Mouse (Mus musculus): ENCODE results near the gene Eef1a2. TPM values are rescaled to one million over a fixed set of nuclear protein-coding genes. Genes with fewer than 3 reads are reported as not detected.

The Eef1a2 gene
- polyA plus RNA-seq, 1 experiment from 2014 or later: 7.7 TPM

DNA sequence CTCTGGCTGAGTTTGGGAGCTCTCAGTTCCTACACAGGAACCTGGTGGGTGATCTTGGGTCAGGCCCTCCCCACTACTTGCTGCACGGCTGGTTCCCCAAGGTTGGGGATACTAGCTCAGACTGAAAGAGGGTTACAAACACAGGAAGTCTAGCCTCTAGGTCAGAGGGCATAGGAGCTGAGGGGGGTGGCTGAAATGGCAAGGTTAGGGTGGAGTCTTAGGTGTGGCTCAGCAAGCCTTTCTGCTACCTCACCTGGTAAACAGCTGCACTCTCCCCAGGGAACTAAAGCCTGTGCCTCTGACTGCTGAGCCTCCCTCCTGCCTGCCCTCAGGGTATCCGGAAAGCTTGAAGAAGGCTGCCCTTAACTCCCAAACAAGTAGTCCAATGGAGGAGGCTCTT, 31.9 kb upstream of the Eef1a2 start:
- Histone ChIP-seq H3K9ac (no peak overlapping the region), H3K27ac (ENCODE audit: poor library complexity, severe bottlenecking) (peak overlapping the region; percentile 31; the same call in 1 of the 2 replicates), H3K4me1 (replicated peaks) (peaks cover 9% of the 10 kb centered on the region; the same call in 1 of the 2 replicates), H3K36me3 (peaks cover 4% of the 10 kb centered on the region; the same call in 1 of the 2 replicates), H3K27me3 (replicated peaks) (no peaks in the 10 kb centered on the region), H3K4me2 (peak overlapping the region; percentile 91), H3K9me3 (replicated peaks) (no peaks in the 10 kb centered on the region), H3K4me3 (peak overlapping the region; percentile 5; the same call in 1 of the 2 replicates)
- 64% methylated on average over 2 of the region's 2 CpGs for WGBS
- ATAC-seq (ENCODE audit: insufficient number of reproducible peaks, low FRiP score): no peak

DNA sequence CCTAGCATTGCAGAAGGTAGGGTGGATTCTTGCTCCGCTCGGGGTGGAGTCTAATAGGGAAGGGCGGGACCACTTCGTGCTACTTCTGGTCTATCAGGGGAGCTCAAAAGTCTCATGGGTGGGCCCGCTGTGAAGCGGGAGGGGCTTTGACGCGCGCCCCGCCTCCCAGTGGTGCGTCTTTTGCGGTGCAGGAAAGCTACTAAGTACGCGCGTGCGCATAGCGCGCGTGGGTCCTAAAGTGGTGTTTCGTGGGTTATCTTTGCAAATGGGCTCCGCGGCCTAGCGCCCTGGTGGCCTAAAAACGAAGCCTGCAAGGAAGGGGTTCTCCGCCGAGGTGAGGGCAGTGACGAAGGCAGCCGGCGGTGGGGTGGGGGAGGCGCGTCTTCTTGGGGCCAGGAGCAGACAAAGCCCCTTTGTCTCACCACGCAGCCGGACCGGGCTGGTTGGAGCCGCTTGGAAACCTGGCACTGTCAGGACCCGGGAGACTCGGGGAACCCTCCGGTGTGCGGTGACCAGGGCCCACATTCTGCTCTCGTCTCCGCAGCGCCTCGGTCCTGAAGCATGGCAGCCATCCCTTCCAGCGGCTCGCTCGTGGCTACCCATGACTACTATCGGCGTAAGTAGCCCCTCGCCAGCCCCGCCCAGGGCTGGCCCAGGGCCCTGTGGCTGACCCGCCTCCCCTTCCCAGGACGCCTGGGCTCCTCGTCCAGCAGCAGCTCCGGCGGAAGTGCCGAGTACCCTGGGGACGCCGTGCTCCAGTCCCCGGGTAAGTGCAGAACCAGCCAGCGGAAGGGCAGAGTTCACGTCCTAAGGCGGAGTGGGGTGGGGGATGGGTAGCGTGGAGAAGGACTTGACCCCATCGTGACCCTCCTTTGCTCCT, 30.5 kb upstream of the Eef1a2 start, which contains the start of gene Ppdpf:
Ppdpf (plus strand) TSS at position 127 of the 880 bp plus-strand sequence.
- peak within 1 kb of the TSS; percentile 75 for H3K4me3 ChIP-seq
- H3K27me3 ChIP-seq (replicated peaks): no peaks in the 10 kb centered on the region
- H3K36me3 ChIP-seq: peaks cover 4% of the 10 kb centered on the region; the same call in 1 of the 2 replicates
- H3K27ac ChIP-seq (ENCODE audit: poor library complexity, severe bottlenecking): peak within 1 kb of the TSS; percentile 94
- WGBS: under 1% methylated on average over 63 of the region's 64 CpGs
- H3K9ac ChIP-seq: peak within 1 kb of the TSS; percentile 88
- peak within 1 kb of the TSS; percentile 91 for H3K4me2 ChIP-seq
- H3K4me1 ChIP-seq (replicated peaks): peaks cover 9% of the 10 kb centered on the region; the same call in 1 of the 2 replicates
- H3K9me3 ChIP-seq (replicated peaks): no peaks in the 10 kb centered on the region
- peak; percentile 96 for ATAC-seq (ENCODE audit: insufficient number of reproducible peaks, low FRiP score)

DNA sequence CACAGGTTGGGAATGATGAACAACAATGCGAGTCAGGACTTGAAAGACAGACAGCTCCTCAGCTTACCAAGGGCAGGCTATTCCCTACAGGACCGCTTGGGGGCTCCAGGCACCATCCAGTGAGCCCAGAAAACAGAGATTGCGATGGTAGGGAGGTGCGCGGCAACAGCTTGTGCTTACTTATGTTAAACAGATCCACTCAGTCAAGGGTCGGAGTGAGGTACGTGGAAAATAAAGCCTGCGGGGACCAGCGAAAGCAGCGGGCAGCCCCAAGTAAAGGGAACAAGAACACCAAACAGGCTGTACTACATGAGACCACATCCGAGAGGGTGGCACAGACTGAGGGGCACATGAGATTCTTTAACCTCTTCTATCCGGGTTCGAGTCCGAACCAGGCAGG, 29.8 kb upstream of the Eef1a2 start:
- peaks cover 9% of the 10 kb centered on the region; the same call in 1 of the 2 replicates for H3K4me1 ChIP-seq (replicated peaks)
- H3K27me3 ChIP-seq (replicated peaks): no peaks in the 10 kb centered on the region
- H3K27ac ChIP-seq (ENCODE audit: poor library complexity, severe bottlenecking): peak overlapping the region; percentile 94
- H3K36me3 ChIP-seq: peaks cover 4% of the 10 kb centered on the region; the same call in 1 of the 2 replicates
- WGBS: 1% methylated on average over 14 of the region's 14 CpGs
- H3K9me3 ChIP-seq (replicated peaks): no peaks in the 10 kb centered on the region
- peak; percentile 78 for ATAC-seq (ENCODE audit: insufficient number of reproducible peaks, low FRiP score)
- peak overlapping the region; percentile 88 for H3K9ac ChIP-seq
- H3K4me2 ChIP-seq: peak overlapping the region; percentile 91
- peak overlapping the region; percentile 75 for H3K4me3 ChIP-seq

DNA sequence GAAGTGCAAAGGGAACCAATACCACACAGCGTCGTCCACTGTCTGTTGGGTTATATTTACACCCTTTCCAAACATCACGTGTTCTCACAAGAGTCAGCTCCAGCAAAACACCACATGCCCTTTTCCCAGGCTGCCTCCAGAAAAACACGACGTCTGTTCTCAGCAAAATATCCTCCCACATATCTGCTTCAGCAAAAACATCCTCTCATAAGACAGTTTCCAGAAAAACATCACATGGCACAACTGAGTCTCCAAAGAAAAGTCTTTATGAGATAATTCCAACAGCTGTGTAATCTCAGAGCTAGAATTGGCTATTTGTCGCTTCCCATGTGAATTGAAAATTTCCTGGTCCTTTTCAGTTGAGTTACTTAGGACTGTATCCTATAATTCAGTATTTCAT, 24.1 kb upstream of the Eef1a2 start:
- Histone ChIP-seq H3K9me3 (replicated peaks) (no peaks in the 10 kb centered on the region), H3K9ac (no peak overlapping the region), H3K27me3 (replicated peaks) (0 out of 2 replicates have a peak, but pooled peaks cover 2% of the 10 kb centered on the region), H3K4me2 (no peak overlapping the region), H3K4me3 (no peak overlapping the region), H3K27ac (ENCODE audit: poor library complexity, severe bottlenecking) (no peak overlapping the region), H3K36me3 (no peaks in the 10 kb centered on the region), H3K4me1 (replicated peaks) (no peaks in the 10 kb centered on the region)
- 63% methylated on average over 6 of the region's 6 CpGs for WGBS
- ATAC-seq (ENCODE audit: insufficient number of reproducible peaks, low FRiP score): no peak

DNA sequence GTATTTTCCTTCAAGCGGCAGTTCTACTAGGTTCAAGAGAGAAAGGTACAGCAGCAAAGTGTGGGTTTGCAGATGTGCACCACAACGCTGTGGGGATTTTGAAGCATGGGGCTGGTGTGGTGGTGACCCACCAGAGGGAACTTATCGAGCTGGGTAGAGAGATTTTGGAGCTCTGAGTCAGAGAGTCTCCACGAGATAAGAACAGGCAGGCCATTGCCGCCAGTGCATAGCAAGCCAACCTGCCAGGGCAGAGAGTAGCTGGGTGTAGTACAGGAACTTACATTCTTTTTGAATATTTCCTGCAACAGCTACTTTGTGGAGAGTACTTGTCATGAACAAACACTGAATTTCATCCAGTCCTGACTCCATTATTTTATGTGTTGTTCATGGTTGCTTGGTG, 21.7 kb upstream of the Eef1a2 start:
- no peak overlapping the region for H3K4me2 ChIP-seq
- no peak overlapping the region for H3K9ac ChIP-seq
- no peaks in the 10 kb centered on the region for H3K36me3 ChIP-seq
- no peak for ATAC-seq (ENCODE audit: insufficient number of reproducible peaks, low FRiP score)
- 0 out of 2 replicates have a peak, but pooled peaks cover 2% of the 10 kb centered on the region for H3K27me3 ChIP-seq (replicated peaks)
- 51% methylated on average over 5 of the region's 5 CpGs for WGBS
- no peak overlapping the region for H3K27ac ChIP-seq (ENCODE audit: poor library complexity, severe bottlenecking)
- H3K4me3 ChIP-seq: no peak overlapping the region
- no peaks in the 10 kb centered on the region for H3K4me1 ChIP-seq (replicated peaks)
- H3K9me3 ChIP-seq (replicated peaks): no peaks in the 10 kb centered on the region

DNA sequence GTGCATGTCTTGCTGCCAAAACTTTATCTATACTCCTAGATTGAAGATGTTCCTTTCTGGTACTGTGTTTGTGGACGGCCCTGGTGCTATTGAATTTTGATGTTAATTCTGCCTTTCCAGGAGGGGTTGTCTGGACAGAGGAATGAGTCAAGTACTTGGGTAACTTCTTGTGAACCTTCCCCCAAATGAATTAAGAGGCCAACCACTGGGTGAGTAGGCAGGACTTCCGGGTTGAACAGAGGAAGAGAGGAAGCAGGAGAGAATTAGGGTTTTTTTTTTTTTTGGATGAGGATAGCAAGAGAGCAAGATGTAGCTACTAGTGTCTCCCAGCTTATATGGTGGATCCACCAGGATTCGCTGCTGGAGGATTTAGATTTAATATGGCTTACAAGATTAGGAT, 21.2 kb upstream of the Eef1a2 start:
- H3K36me3 ChIP-seq: no peaks in the 10 kb centered on the region
- H3K4me3 ChIP-seq: no peak overlapping the region
- H3K9me3 ChIP-seq (replicated peaks): no peaks in the 10 kb centered on the region
- H3K27ac ChIP-seq (ENCODE audit: poor library complexity, severe bottlenecking): no peak overlapping the region
- 0 out of 2 replicates have a peak, but pooled peaks cover 2% of the 10 kb centered on the region for H3K27me3 ChIP-seq (replicated peaks)
- 68% methylated on average over 3 of the region's 3 CpGs for WGBS
- H3K4me1 ChIP-seq (replicated peaks): no peaks in the 10 kb centered on the region
- H3K4me2 ChIP-seq: no peak overlapping the region
- no peak overlapping the region for H3K9ac ChIP-seq
- ATAC-seq (ENCODE audit: insufficient number of reproducible peaks, low FRiP score): no peak

DNA sequence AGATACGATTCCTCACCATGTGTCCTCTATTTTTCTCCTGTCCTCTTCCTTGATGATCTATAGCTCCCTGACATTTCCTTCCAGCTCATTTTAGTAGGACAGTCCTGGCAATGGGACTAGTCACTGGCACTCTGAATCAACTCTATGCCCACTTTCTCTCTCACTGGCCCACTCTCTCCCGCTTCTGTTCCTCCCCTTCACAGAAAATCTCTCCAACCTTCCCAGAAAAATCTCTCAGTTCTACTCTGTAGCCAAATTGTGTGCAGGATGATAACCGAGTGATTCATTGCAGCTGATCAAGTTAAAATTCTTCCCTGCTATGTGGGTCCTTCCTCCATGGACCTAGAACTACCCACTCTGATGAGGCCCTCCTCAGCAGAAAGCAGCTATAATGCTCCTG, 17.8 kb upstream of the Eef1a2 start:
- Histone ChIP-seq H3K27me3 (replicated peaks) (0 out of 2 replicates have a peak, but pooled peaks cover 2% of the 10 kb centered on the region), H3K9ac (no peak overlapping the region), H3K36me3 (no peaks in the 10 kb centered on the region), H3K9me3 (replicated peaks) (peaks cover 1% of the 10 kb centered on the region; the same call in 1 of the 2 replicates), H3K4me1 (replicated peaks) (no peaks in the 10 kb centered on the region), H3K4me2 (no peak overlapping the region), H3K4me3 (no peak overlapping the region), H3K27ac (ENCODE audit: poor library complexity, severe bottlenecking) (no peak overlapping the region)
- WGBS: 83% methylated on average over 3 of the region's 3 CpGs
- ATAC-seq (ENCODE audit: insufficient number of reproducible peaks, low FRiP score): no peak

DNA sequence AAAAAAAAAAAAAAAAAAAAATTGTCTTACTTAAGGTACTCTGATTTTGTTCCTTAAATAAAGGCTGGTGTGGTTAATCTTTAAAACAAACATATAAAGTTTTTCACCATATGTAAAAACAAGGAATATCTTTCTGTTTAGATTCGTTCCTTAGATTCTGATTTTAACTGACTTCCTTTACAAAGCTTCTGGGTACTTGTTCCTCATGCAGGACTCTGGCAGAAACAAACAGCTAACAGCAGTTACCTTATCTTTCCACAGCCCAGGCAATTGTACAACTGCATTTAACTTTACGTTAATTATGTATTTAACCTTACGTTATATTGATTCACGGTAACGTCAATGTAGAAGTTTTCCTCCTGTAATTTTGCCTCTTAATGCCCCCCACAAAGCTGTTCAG, 9.7 kb upstream of the Eef1a2 start:
- Histone ChIP-seq H3K4me2 (no peak overlapping the region), H3K27me3 (replicated peaks) (peaks cover 11% of the 10 kb centered on the region), H3K4me1 (replicated peaks) (no peaks in the 10 kb centered on the region), H3K9me3 (replicated peaks) (peaks cover 4% of the 10 kb centered on the region; the same call in 1 of the 2 replicates), H3K36me3 (no peaks in the 10 kb centered on the region), H3K27ac (ENCODE audit: poor library complexity, severe bottlenecking) (no peak overlapping the region), H3K4me3 (no peak overlapping the region), H3K9ac (no peak overlapping the region)
- 78% methylated on average over 5 of the region's 5 CpGs for WGBS
- ATAC-seq (ENCODE audit: insufficient number of reproducible peaks, low FRiP score): no peak

DNA sequence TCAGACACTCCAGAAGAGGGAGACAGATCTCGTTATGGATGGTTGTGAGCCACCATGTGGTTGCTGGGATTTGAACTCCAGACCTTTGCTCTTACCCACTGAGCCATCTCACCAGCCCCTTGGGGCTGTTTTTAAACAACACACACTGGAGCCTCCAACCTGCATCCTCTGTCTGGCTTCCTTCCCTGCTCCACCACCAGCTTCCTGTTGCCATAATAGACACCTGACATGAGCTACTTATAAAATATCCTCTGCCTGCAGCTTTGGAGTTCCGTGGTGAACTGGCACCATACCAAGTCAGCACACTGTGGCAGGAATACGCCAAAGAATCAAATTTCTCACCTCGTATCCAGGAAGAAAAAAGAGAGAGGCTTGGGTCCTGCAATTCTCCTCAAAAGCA, 4.0 kb upstream of the Eef1a2 start:
- no peak overlapping the region for H3K4me2 ChIP-seq
- H3K36me3 ChIP-seq: no peaks in the 10 kb centered on the region
- 69% methylated on average over 4 of the region's 4 CpGs for WGBS
- H3K27ac ChIP-seq (ENCODE audit: poor library complexity, severe bottlenecking): no peak overlapping the region
- H3K9ac ChIP-seq: no peak overlapping the region
- no peaks in the 10 kb centered on the region for H3K9me3 ChIP-seq (replicated peaks)
- no peak for ATAC-seq (ENCODE audit: insufficient number of reproducible peaks, low FRiP score)
- no peak overlapping the region for H3K4me3 ChIP-seq
- peaks cover 35% of the 10 kb centered on the region for H3K27me3 ChIP-seq (replicated peaks)
- peaks cover 38% of the 10 kb centered on the region for H3K4me1 ChIP-seq (replicated peaks)

DNA sequence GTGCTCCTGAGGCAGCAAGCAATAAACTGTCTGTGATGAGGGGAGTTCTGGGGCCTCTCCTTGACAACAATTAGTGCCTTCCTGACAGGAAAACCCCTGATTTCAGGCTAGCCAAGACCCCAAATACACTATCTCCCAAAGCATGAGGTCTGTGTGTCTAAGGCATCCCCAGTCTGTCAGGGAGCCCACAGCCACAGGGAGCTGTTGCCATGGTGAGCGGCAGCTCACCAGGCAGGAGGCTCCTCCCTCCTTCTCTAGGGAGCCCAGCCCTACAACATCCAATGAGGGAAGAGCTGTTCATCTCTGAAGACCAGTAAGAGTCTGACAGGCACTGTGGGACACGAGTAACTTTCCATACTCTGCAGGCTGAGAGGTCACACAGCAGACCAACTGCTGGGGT, 3.0 kb upstream of the Eef1a2 start:
- Histone ChIP-seq H3K36me3 (no peaks in the 10 kb centered on the region), H3K4me3 (no peak overlapping the region), H3K9me3 (replicated peaks) (no peaks in the 10 kb centered on the region), H3K27me3 (replicated peaks) (peaks cover 43% of the 10 kb centered on the region), H3K9ac (0 out of 2 replicates have a peak overlapping the region, but pooled peaks have one; percentile 45), H3K27ac (ENCODE audit: poor library complexity, severe bottlenecking) (peak overlapping the region; percentile 94), H3K4me1 (replicated peaks) (peaks cover 48% of the 10 kb centered on the region), H3K4me2 (peak overlapping the region; percentile 56)
- 0% methylated on average over 2 of the region's 2 CpGs for WGBS
- peak; percentile 62; the same call in 1 of the 2 replicates for ATAC-seq (ENCODE audit: insufficient number of reproducible peaks, low FRiP score)

DNA sequence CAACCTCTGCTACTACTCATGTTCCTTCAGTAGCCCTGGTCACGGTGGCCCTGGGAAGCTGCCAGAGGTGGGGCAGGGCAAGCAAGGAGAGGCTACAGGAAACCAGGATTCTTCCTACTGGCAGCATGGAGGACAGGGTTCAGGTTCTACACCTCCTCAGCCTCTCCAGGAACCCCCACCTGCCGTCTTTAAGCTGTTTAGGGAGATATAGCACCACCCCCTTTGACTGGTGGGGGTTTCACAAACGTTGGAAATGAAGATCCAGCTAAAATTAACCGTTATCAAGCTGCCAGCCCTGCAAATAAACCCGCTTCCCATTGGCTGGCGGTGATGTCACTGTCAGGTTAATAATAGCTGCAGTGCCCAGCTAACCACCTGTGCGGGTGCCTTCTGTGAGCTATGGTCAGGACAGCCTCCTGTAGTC, 2.3 kb upstream of the Eef1a2 start:
- peak; percentile 54; the same call in 1 of the 2 replicates for ATAC-seq (ENCODE audit: insufficient number of reproducible peaks, low FRiP score)
- H3K27ac ChIP-seq (ENCODE audit: poor library complexity, severe bottlenecking): peak overlapping the region; percentile 94
- 0 out of 2 replicates have a peak overlapping the region, but pooled peaks have one; percentile 34 for H3K9ac ChIP-seq
- H3K4me1 ChIP-seq (replicated peaks): peaks cover 55% of the 10 kb centered on the region
- 30% methylated on average over 7 of the region's 7 CpGs for whole genome bisulfite sequencing
- peak overlapping the region; percentile 56 for H3K4me2 ChIP-seq
- H3K4me3 ChIP-seq: no peak overlapping the region
- H3K27me3 ChIP-seq (replicated peaks): peaks cover 44% of the 10 kb centered on the region
- H3K9me3 ChIP-seq (replicated peaks): no peaks in the 10 kb centered on the region
- no peaks in the 10 kb centered on the region for H3K36me3 ChIP-seq
